In the genomic region with DNA sequence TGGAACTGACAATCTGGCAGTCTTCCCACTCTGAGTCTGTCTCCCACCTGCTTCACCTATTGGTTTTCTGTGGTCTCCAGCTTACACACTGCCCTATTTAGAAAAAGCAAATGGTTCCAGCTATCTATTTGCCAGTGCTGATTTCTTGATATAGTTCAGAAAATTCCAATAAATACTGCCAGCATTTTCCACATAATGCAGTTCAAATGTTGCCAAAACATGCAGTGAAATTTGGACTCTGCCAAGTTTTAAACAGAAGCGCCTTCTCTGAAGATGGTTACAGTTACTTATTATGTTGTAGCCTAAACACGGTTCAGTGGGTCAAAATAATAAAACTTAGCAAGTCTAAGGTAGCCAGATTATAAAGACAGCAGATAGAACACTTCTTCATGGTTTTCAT, we compare ENCODE assay signal across 20 mouse cellular contexts.
DNase-seq lines count a peak whose midpoint lies in the region; ATAC-seq and TF ChIP-seq lines count a peak whose summit lies in the region.
"Had no signal": no experiment of that assay in that cellular context is flagged by ENCODE, and none has a peak within 500 bp of the region (broad histone marks: within the 10 kb centered on the region; RNA-seq: fewer than 3 reads in every experiment).

No protein-coding gene starts in this region.

- no peaks in the 10 kb centered on the region for H3K36me3 ChIP-seq in embryonic facial prominence, embryonic 14.5 days (ENCODE audit: control insufficient read depth, insufficient read depth, low read length)
- H3K36me3 ChIP-seq in embryonic facial prominence, embryonic 10.5 days (replicated peaks): no peaks in the 10 kb centered on the region
- H3K36me3 ChIP-seq in kidney, adult 2 months (ENCODE audit: control insufficient read depth, insufficient read depth, low read length): no peaks in the 10 kb centered on the region
- H3K36me3 ChIP-seq in midbrain, postnatal 0 days (ENCODE audit: insufficient read depth, low read length): no peaks in the 10 kb centered on the region
- no peaks in the 10 kb centered on the region for H3K36me3 ChIP-seq in midbrain, embryonic 14.5 days (ENCODE audit: control insufficient read depth, insufficient read depth, low read length)
- H3K36me3 ChIP-seq: heart, embryonic 15.5 days; hindbrain, embryonic 10.5 days; intestine, embryonic 15.5 days had no signal

- no peak for TF ChIP-seq CTCF in kidney, adult 2 months (conservative IDR thresholded peaks at IDR 0.05; ENCODE audit: insufficient read depth, insufficient read length, low read depth, low read length)
- TF ChIP-seq CTCF in midbrain, postnatal 0 days (IDR thresholded peaks at IDR 0.05): no peak

- ATAC-seq in embryonic facial prominence, embryonic 14.5 days (ENCODE audit: low read depth): no peak
- ATAC-seq in midbrain, postnatal 0 days (ENCODE audit: low FRiP score): no peak
- ATAC-seq in midbrain, embryonic 14.5 days (ENCODE audit: low FRiP score, low TSS enrichment): no peak
- ATAC-seq: forebrain, postnatal 0 days; intestine, embryonic 15.5 days had no signal

- H3K9me3 ChIP-seq in embryonic facial prominence, embryonic 14.5 days (ENCODE audit: control insufficient read depth, low read length): no peaks in the 10 kb centered on the region
- H3K9me3 ChIP-seq in embryonic facial prominence, embryonic 10.5 days: no peaks in the 10 kb centered on the region
- H3K9me3 ChIP-seq in midbrain, postnatal 0 days (ENCODE audit: low read length): no peaks in the 10 kb centered on the region
- H3K9me3 ChIP-seq in midbrain, embryonic 14.5 days (ENCODE audit: control insufficient read depth, low read length): no peaks in the 10 kb centered on the region
- H3K9me3 ChIP-seq: heart, embryonic 15.5 days; hindbrain, embryonic 10.5 days; intestine, embryonic 15.5 days had no signal

- H3K4me3 ChIP-seq in embryonic facial prominence, embryonic 14.5 days (ENCODE audit: low read depth, low read length): no peak overlapping the region
- no peak overlapping the region for H3K4me3 ChIP-seq in embryonic facial prominence, embryonic 10.5 days
- H3K4me3 ChIP-seq in kidney, adult 2 months (ENCODE audit: insufficient read depth, low read depth, low read length): no peak overlapping the region
- H3K4me3 ChIP-seq in midbrain, postnatal 0 days (ENCODE audit: low read depth, low read length): no peak overlapping the region
- no peak overlapping the region for H3K4me3 ChIP-seq in midbrain, embryonic 14.5 days (replicated peaks; ENCODE audit: low read depth, low read length)
- H3K4me3 ChIP-seq: heart, adult 2 months; heart, embryonic 15.5 days; hindbrain, embryonic 10.5 days; intestine, embryonic 15.5 days had no signal

- no peaks in the 10 kb centered on the region for H3K4me1 ChIP-seq in embryonic facial prominence, embryonic 14.5 days (ENCODE audit: control insufficient read depth, insufficient read depth, low read length)
- H3K4me1 ChIP-seq in embryonic facial prominence, embryonic 10.5 days: no peaks in the 10 kb centered on the region
- H3K4me1 ChIP-seq in kidney, adult 2 months (ENCODE audit: control insufficient read depth, insufficient read depth, low read length): no peaks in the 10 kb centered on the region
- no peaks in the 10 kb centered on the region for H3K4me1 ChIP-seq in midbrain, postnatal 0 days (ENCODE audit: insufficient read depth, low read length)
- no peaks in the 10 kb centered on the region for H3K4me1 ChIP-seq in midbrain, embryonic 14.5 days (ENCODE audit: control insufficient read depth, insufficient read depth, low read length)
- H3K4me1 ChIP-seq: heart, embryonic 15.5 days; hindbrain, embryonic 10.5 days; intestine, embryonic 15.5 days had no signal

- H3K27me3 ChIP-seq in embryonic facial prominence, embryonic 14.5 days (replicated peaks; ENCODE audit: control insufficient read depth, insufficient read depth, low read length): no peaks in the 10 kb centered on the region
- no peaks in the 10 kb centered on the region for H3K27me3 ChIP-seq in embryonic facial prominence, embryonic 10.5 days (replicated peaks; ENCODE audit: low read depth, poor library complexity, severe bottlenecking)
- no peaks in the 10 kb centered on the region for H3K27me3 ChIP-seq in kidney, adult 2 months (replicated peaks; ENCODE audit: control insufficient read depth, insufficient read depth, low read length)
- H3K27me3 ChIP-seq in midbrain, postnatal 0 days (ENCODE audit: insufficient read depth, low read length): no peaks in the 10 kb centered on the region
- H3K27me3 ChIP-seq in midbrain, embryonic 14.5 days (ENCODE audit: control insufficient read depth, insufficient read depth, low read length): no peaks in the 10 kb centered on the region
- H3K27me3 ChIP-seq: heart, embryonic 15.5 days; intestine, embryonic 15.5 days had no signal

- H3K4me2 ChIP-seq in embryonic facial prominence, embryonic 14.5 days (ENCODE audit: low read depth, low read length): no peak overlapping the region
- H3K4me2 ChIP-seq in midbrain, postnatal 0 days (ENCODE audit: low read depth, low read length, poor library complexity, severe bottlenecking): no peak overlapping the region
- no peak overlapping the region for H3K4me2 ChIP-seq in midbrain, embryonic 14.5 days (ENCODE audit: low read length)
- H3K4me2 ChIP-seq: heart, embryonic 11.5 days; heart, embryonic 15.5 days; intestine, embryonic 15.5 days had no signal

- H3K9ac ChIP-seq in embryonic facial prominence, embryonic 14.5 days (ENCODE audit: low read depth, low read length): no peak overlapping the region
- no peak overlapping the region for H3K9ac ChIP-seq in midbrain, postnatal 0 days (replicated peaks; ENCODE audit: low read length, poor library complexity, severe bottlenecking)
- H3K9ac ChIP-seq in midbrain, embryonic 14.5 days (replicated peaks; ENCODE audit: low read length): no peak overlapping the region
- H3K9ac ChIP-seq: forebrain, postnatal 0 days; heart, embryonic 15.5 days; intestine, embryonic 15.5 days had no signal

- TF ChIP-seq POLR2A in kidney, adult 2 months (IDR thresholded peaks at IDR 0.05; ENCODE audit: low read depth, low read length): no peak

- peak; percentile 67 for DNase-seq in embryonic facial prominence, embryonic 14.5 days (ENCODE audit: low spot score)
- DNase-seq in embryonic facial prominence, embryonic 10.5 days (ENCODE audit: low spot score): no peak
- peak; percentile 46 for DNase-seq in kidney, adult 2 months
- no peak for DNase-seq in kidney, postnatal 36 days
- DNase-seq in midbrain, postnatal 0 days (ENCODE audit: low spot score): peak; percentile 27
- DNase-seq in midbrain, embryonic 14.5 days: no peak
- no peak for DNase-seq in retina, postnatal 1 day
- DNase-seq: adrenal gland, adult 2 months; adrenal gland, postnatal 25 days; cerebellum, adult 11-12 months; cerebellum, adult 9-10 months; cerebellum, postnatal 36 days; forebrain, postnatal 0 days; gastrocnemius, postnatal 14 days; heart, adult 2 months; heart, postnatal 14 days had no signal

- 58% methylated on average over 2 of the region's 2 CpGs for whole genome bisulfite sequencing in embryonic facial prominence, embryonic 14.5 days
- 86% methylated on average over 2 of the region's 2 CpGs for WGBS in embryonic facial prominence, embryonic 10.5 days
- 49% methylated on average over 2 of the region's 2 CpGs for WGBS in kidney, adult 2 months
- WGBS in midbrain, postnatal 0 days: 74% methylated on average over 2 of the region's 2 CpGs
- WGBS in midbrain, embryonic 14.5 days: 84% methylated on average over 2 of the region's 2 CpGs

- no peak overlapping the region for H3K27ac ChIP-seq in embryonic facial prominence, embryonic 14.5 days (replicated peaks; ENCODE audit: low read depth, low read length)
- no peak overlapping the region for H3K27ac ChIP-seq in embryonic facial prominence, embryonic 10.5 days (replicated peaks)
- no peak overlapping the region for H3K27ac ChIP-seq in kidney, adult 2 months (ENCODE audit: insufficient read depth, low read depth, low read length)
- H3K27ac ChIP-seq in midbrain, postnatal 0 days (ENCODE audit: low read depth, low read length): no peak overlapping the region
- no peak overlapping the region for H3K27ac ChIP-seq in midbrain, embryonic 14.5 days (replicated peaks; ENCODE audit: low read depth, low read length)
- H3K27ac ChIP-seq: heart, adult 2 months; heart, embryonic 15.5 days; hindbrain, embryonic 10.5 days; intestine, embryonic 15.5 days had no signal

Comparison
In these comparisons a context has a peak if more than half of its experiments do, and no peak if none do; other contexts are left out.
1. DNase-seq: peak in embryonic facial prominence, embryonic 14.5 days (single experiment), kidney, adult 2 months (single experiment) and midbrain, postnatal 0 days (single experiment); none in embryonic facial prominence, embryonic 10.5 days (single experiment), kidney, postnatal 36 days (0 of 2), midbrain, embryonic 14.5 days (single experiment) and retina, postnatal 1 day (single experiment).